Mouse (Mus musculus): ENCODE results near the gene Sox10. TPM values are rescaled to one million over a fixed set of nuclear protein-coding genes. Genes with fewer than 3 reads are reported as not detected.
A peak's percentile ranks its signal among the peaks of the same experiment; 100 is the strongest.

Sox10 gene
- polyA plus RNA-seq, 1 experiment = 1.6 TPM

DNA sequence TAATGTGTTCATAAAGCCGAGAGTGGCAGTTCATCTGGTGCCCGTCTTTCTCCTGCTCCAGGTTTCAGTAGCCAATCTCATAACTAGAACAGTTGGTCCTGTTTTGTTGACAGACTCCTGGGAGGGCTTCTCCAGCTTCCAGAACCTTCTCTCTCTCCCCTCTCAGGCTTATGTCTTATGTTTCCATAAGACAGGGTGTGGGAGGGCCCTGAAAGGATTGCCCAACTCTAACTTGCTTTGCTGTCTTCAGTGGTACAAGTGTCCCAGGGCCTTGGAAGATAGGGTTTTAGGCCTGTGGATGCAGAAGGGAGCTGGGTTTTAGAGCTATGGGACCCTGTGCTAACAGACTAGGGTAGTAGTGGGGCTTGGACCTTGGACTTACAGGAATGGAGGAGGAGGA lies 54.5 kb downstream of the Sox10 start:
- Histone ChIP-seq H3K4me3 (ENCODE audit: control insufficient read depth, low read depth, low read length) (no peak overlapping the region), H3K27ac (ENCODE audit: control insufficient read depth, insufficient read depth, low read depth, low read length) (no peak overlapping the region), H3K27me3 (ENCODE audit: control insufficient read depth, insufficient read depth, low read length) (no peaks in the 10 kb centered on the region), H3K36me3 (ENCODE audit: control insufficient read depth, insufficient read depth, low read length) (peaks cover 1% of the 10 kb centered on the region; the same call in 1 of the 2 replicates), H3K4me1 (ENCODE audit: control insufficient read depth, insufficient read depth, low read length) (peaks cover 22% of the 10 kb centered on the region)
- TF ChIP-seq POLR2A (IDR thresholded peaks at IDR 0.05; ENCODE audit: control insufficient read depth, low read depth, low read length) (no peak), CTCF (IDR thresholded peaks at IDR 0.05; ENCODE audit: control insufficient read depth, insufficient read depth, insufficient replicate concordance, low read depth, low read length) (no peak)

DNA sequence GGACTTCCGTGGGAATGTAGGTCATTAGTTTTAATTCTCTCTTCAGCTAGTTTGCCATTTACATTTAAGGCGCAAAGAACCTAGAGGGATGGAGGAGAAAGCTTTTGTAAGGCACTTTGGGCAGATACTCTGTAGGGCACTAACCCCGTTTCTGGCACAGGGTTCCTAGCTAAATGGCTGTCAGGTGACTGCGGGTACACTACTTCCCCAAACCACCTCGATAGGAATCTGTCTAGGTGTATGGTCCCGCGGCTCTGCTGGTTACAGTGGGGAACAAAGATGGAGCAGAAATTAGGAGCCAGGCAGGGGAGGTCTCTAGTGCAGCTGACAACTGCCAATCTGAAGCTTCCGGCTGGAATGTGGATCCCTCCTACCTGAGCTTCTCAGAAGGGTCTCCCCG lies 55.0 kb downstream of the Sox10 start:
- no peak for TF ChIP-seq POLR2A (IDR thresholded peaks at IDR 0.05; ENCODE audit: control insufficient read depth, low read depth, low read length)
- TF ChIP-seq CTCF (IDR thresholded peaks at IDR 0.05; ENCODE audit: control insufficient read depth, insufficient read depth, insufficient replicate concordance, low read depth, low read length) = no peak
- Histone ChIP-seq H3K27me3 (ENCODE audit: control insufficient read depth, insufficient read depth, low read length) (no peaks in the 10 kb centered on the region), H3K4me1 (ENCODE audit: control insufficient read depth, insufficient read depth, low read length) (peaks cover 22% of the 10 kb centered on the region), H3K27ac (ENCODE audit: control insufficient read depth, insufficient read depth, low read depth, low read length) (peak overlapping the region; percentile 90; the same call in 1 of the 2 replicates), H3K4me3 (ENCODE audit: control insufficient read depth, low read depth, low read length) (peak overlapping the region; percentile 94), H3K36me3 (ENCODE audit: control insufficient read depth, insufficient read depth, low read length) (no peaks in the 10 kb centered on the region)

DNA sequence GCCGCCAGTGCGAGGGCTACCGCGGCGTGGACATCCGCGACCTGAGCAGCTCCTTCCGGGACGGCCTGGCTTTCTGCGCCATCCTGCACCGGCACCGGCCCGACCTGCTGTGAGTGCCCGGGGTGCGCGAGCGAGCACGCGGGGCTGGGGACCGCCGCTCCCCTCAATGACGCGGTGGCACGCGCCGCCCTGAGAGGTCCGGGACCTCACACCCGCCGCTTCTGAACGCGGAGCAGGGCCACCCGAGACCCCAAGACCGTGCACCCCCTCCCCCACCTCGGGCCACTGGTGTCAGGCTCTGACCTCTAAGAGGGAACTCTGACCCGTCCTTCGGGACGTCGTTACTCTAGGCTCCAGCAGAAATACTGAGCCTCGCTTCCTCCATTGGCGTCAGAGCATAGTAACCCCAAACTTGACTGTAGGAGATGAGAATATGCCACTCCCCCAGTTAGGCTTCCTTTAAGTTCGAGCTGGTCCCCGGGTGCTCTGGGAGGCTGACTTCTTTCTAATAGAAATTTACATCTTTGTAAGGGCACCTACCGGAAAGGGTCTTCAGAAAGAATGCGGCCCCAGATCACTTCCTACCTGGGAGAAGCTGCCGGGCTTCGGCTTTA lies 55.6 kb downstream of the Sox10 start:
- peak overlapping the region; percentile 94 for H3K4me3 ChIP-seq (ENCODE audit: control insufficient read depth, low read depth, low read length)
- H3K27ac ChIP-seq (ENCODE audit: control insufficient read depth, insufficient read depth, low read depth, low read length) = peak overlapping the region; percentile 90
- H3K36me3 ChIP-seq (ENCODE audit: control insufficient read depth, insufficient read depth, low read length) = no peaks in the 10 kb centered on the region
- no peaks in the 10 kb centered on the region for H3K27me3 ChIP-seq (ENCODE audit: control insufficient read depth, insufficient read depth, low read length)
- H3K4me1 ChIP-seq (ENCODE audit: control insufficient read depth, insufficient read depth, low read length) = peaks cover 22% of the 10 kb centered on the region
- TF ChIP-seq CTCF (IDR thresholded peaks at IDR 0.05; ENCODE audit: control insufficient read depth, insufficient read depth, insufficient replicate concordance, low read depth, low read length) (no peak), POLR2A (IDR thresholded peaks at IDR 0.05; ENCODE audit: control insufficient read depth, low read depth, low read length) (no peak; the same call in 1 of the 2 replicates)

DNA sequence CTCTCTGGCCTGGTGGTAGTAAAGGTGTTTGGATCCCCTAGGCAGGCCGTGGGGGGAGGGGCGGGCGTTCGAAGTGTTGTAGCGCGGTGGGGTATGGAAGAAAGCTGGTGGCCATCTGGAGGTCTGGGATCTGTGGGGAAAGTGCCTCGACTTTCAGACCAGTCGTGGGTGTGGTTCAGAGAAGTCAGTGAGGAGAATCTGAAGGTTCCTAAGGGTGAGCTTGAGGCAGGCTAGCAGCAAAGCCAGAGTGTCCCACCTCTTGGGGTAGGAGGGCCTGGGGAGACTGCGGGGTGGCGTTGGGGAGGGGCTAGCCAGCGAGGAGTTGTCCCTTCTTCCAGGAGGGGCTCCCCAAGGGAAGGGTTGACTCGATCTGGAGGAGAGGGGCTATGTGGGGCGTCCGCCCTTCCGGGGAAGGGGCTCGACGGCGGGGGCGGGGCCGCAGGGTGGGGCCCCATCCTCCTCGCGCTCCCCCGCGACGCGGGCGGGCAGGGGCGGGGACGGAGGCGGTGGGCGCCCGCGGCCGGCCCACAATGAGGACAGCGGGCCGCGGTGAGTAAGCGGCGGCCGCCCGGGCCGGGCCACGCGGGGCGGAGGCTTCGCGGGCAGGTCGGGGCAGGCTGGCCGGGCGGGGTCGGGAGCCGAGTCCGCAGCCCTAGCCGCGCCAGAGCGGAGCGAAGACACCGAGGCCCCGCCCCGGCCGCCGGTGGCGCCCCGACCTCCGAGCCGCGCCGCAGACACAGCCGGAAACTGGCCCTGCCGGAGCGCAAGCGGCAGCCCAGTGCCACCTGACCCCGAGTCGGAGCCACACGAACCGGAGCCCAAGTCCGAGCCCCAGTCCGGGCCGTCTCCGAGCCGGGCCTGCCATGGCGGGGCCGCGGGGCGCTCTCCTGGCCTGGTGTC lies 56.4 kb downstream of the Sox10 start, which contains the start of gene Micall1:
Gene Micall1 (plus strand): TSS at position 478 of the 900 bp plus-strand sequence.
- TF ChIP-seq CTCF (IDR thresholded peaks at IDR 0.05; ENCODE audit: control insufficient read depth, insufficient read depth, insufficient replicate concordance, low read depth, low read length) = no peak
- 0 out of 2 replicates have a peak, but pooled peaks have one; percentile 14 for TF ChIP-seq POLR2A (IDR thresholded peaks at IDR 0.05; ENCODE audit: control insufficient read depth, low read depth, low read length)
- Histone ChIP-seq H3K27ac (ENCODE audit: control insufficient read depth, insufficient read depth, low read depth, low read length) (peak within 1 kb of the TSS; percentile 90), H3K27me3 (ENCODE audit: control insufficient read depth, insufficient read depth, low read length) (no peaks in the 10 kb centered on the region)

DNA sequence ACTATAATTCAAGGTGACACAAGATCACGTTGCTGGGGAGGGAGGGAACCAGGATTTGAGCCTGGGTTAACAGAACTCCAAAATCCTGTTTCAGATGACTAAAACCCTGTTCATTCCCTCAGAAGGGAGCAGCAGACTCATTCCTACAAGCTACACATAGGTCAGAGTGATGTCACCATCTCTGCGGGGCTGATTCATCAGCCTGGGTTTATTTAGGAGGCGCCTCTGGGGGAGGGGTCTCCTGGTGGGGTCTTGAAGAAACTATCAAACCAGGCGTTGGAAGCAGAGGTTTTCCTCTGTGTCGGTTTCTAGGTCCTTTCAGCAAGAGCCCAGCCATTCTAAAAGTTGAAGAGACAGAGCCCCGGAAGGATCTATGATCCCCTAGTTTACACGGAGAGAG lies 57.1 kb downstream of the Sox10 start:
- H3K36me3 ChIP-seq (ENCODE audit: control insufficient read depth, insufficient read depth, low read length) = no peaks in the 10 kb centered on the region
- H3K4me3 ChIP-seq (ENCODE audit: control insufficient read depth, low read depth, low read length) = no peak overlapping the region; the same call in 1 of the 2 replicates
- H3K4me1 ChIP-seq (ENCODE audit: control insufficient read depth, insufficient read depth, low read length) = peaks cover 22% of the 10 kb centered on the region
- TF ChIP-seq POLR2A (IDR thresholded peaks at IDR 0.05; ENCODE audit: control insufficient read depth, low read depth, low read length) (no peak), CTCF (IDR thresholded peaks at IDR 0.05; ENCODE audit: control insufficient read depth, insufficient read depth, insufficient replicate concordance, low read depth, low read length) (no peak)
- H3K27ac ChIP-seq (ENCODE audit: control insufficient read depth, insufficient read depth, low read depth, low read length) = peak overlapping the region; percentile 67
- H3K27me3 ChIP-seq (ENCODE audit: control insufficient read depth, insufficient read depth, low read length) = no peaks in the 10 kb centered on the region

More for the DNA sequence above, 56.4 kb downstream of the Sox10 start, which contains the start of gene Micall1:
- H3K4me3 ChIP-seq (ENCODE audit: control insufficient read depth, low read depth, low read length) = peak within 1 kb of the TSS; percentile 94
- H3K4me1 ChIP-seq (ENCODE audit: control insufficient read depth, insufficient read depth, low read length) = peaks cover 22% of the 10 kb centered on the region
- H3K36me3 ChIP-seq (ENCODE audit: control insufficient read depth, insufficient read depth, low read length) = no peaks in the 10 kb centered on the region

DNA sequence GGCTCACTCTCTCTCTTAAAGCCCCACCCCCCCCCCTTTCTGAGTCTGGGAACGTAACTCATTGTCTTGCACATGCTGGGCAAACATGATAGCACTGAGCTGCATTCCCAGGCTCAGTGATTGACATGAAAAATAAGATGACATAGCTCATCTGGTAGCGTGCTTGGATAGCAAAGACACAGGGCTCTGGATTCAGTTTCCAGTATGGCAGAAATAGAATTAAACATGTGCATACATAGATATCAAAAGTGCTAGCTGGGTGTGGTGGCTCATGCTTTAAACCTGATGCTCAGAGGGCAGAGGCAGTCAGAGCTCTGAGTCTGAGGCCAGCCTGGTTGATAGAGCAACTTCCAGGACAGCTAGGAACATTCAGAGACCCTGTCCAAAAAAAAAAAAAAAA lies 59.2 kb downstream of the Sox10 start:
- peaks cover 21% of the 10 kb centered on the region for H3K4me1 ChIP-seq (ENCODE audit: control insufficient read depth, insufficient read depth, low read length)
- no peak overlapping the region for H3K4me3 ChIP-seq (ENCODE audit: control insufficient read depth, low read depth, low read length)
- TF ChIP-seq POLR2A (IDR thresholded peaks at IDR 0.05; ENCODE audit: control insufficient read depth, low read depth, low read length) = no peak
- TF ChIP-seq CTCF (IDR thresholded peaks at IDR 0.05; ENCODE audit: control insufficient read depth, insufficient read depth, insufficient replicate concordance, low read depth, low read length) = no peak
- H3K27ac ChIP-seq (ENCODE audit: control insufficient read depth, insufficient read depth, low read depth, low read length) = no peak overlapping the region
- no peaks in the 10 kb centered on the region for H3K27me3 ChIP-seq (ENCODE audit: control insufficient read depth, insufficient read depth, low read length)
- H3K36me3 ChIP-seq (ENCODE audit: control insufficient read depth, insufficient read depth, low read length) = no peaks in the 10 kb centered on the region

Other genes with a start within 250 kb of the Sox10 start
- 92.0 and 106 TPM in 2 replicates for gene Lgals1, start 238.5 kb downstream of the Sox10 start, polyA plus RNA-seq (2012; rRNA removed)
- gene Nol12, start 230.3 kb downstream of the Sox10 start, polyA plus RNA-seq (2012; rRNA removed) = 40.7 and 44.6 TPM in 2 replicates
- 19.4 and 22.6 TPM in 2 replicates for gene Triobp, start 217.5 kb downstream of the Sox10 start, polyA plus RNA-seq (2012; rRNA removed)
- gene H1f0, start 136.8 kb downstream of the Sox10 start, polyA plus RNA-seq (2012; rRNA removed) = 9.7 and 11.5 TPM in 2 replicates
- not detected in 2 replicates for gene Galr3, start 123.4 kb downstream of the Sox10 start, polyA plus RNA-seq (2012; rRNA removed)
- gene Ankrd54, start 102.3 kb downstream of the Sox10 start, polyA plus RNA-seq (2012; rRNA removed) = 292 and 336 TPM in 2 replicates
- gene Eif3l, start 90.1 kb downstream of the Sox10 start, polyA plus RNA-seq (2012; rRNA removed) = 110 and 117 TPM in 2 replicates
- gene Micall1, start 56.3 kb downstream of the Sox10 start, polyA plus RNA-seq (2012; rRNA removed) = 75.8 and 85.0 TPM in 2 replicates
- gene Polr2f, start 24.2 kb downstream of the Sox10 start, polyA plus RNA-seq (2012; rRNA removed) = 41.1 and 42.2 TPM in 2 replicates
- gene 1700088E04Rik, start 24.0 kb downstream of the Sox10 start, polyA plus RNA-seq (2012; rRNA removed) = 115 and 133 TPM in 2 replicates
- 76.8 and 78.4 TPM in 2 replicates for gene Pick1, start 63.9 kb upstream of the Sox10 start, polyA plus RNA-seq (2012; rRNA removed)
- 0.10 and 0.28 TPM in 2 replicates for gene Gm49486, start 64.2 kb upstream of the Sox10 start, polyA plus RNA-seq (2012; rRNA removed)
- not detected in 2 replicates for gene Slc16a8, start 89.5 kb upstream of the Sox10 start, polyA plus RNA-seq (2012; rRNA removed)
- 0.67 and 0.94 TPM in 2 replicates for gene Baiap2l2, start 120.3 kb upstream of the Sox10 start, polyA plus RNA-seq (2012; rRNA removed)
- gene Pla2g6, start 163.2 kb upstream of the Sox10 start, polyA plus RNA-seq (2012; rRNA removed) = 303 and 357 TPM in 2 replicates
- gene Maff, start 181.4 kb upstream of the Sox10 start, polyA plus RNA-seq (2012; rRNA removed) = 0.77 and 1.1 TPM in 2 replicates
- gene Tmem184b, start 238.3 kb upstream of the Sox10 start, polyA plus RNA-seq (2012; rRNA removed) = 9.7 and 11.8 TPM in 2 replicates